Mouse (Mus musculus): Measurements from ENCODE around the gene Fsd1. TPM values are rescaled to one million over a fixed set of nuclear protein-coding genes. Genes with fewer than 3 reads are reported as not detected.

The Fsd1 gene
- total and polyA plus RNA-seq, 3 experiments = not detected

DNA sequence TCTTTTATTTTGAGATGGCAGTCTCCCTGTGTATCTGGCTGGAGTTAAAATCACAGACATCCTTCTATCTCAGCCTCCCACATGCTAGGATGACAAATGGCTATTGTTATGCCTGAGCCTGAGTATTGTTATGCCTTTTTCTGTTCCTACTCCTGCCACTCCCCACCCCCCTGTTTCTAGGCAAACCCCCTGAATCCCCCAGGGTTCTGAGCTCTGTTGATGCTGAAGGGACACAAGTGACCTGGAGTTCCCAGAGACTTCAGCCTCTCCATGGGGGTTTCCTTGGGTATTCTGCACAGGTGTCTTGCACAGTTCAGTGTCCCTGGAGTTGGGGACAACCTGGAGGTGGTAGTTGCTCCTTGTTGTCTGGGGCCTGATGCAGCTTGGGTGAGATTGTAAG, 34.3 kb upstream of the Fsd1 start:
- Histone ChIP-seq H3K79me2 (ENCODE audit: control insufficient read depth, insufficient read depth, low read length, poor library complexity) (no peaks in the 10 kb centered on the region), H3K4me1 (ENCODE audit: control insufficient read depth in 1 of 2, insufficient read depth in 2 of 2, low read length in 2 of 2) (no peaks in the 10 kb centered on the region), H3K27me3 (ENCODE audit: control insufficient read depth in 1 of 2, insufficient read depth in 2 of 2, low read length in 2 of 2) (peaks cover 0 to 2% of the 10 kb centered on the region in 2 experiments), H3K9ac (ENCODE audit: control insufficient read depth, low read depth, low read length, poor library complexity, severe bottlenecking) (no peak overlapping the region), H3K36me3 (ENCODE audit: control insufficient read depth in 1 of 2, insufficient read depth in 2 of 2, low read length in 2 of 2) (no peaks in the 10 kb centered on the region), H3K27ac (ENCODE audit: control insufficient read depth, low read depth, low read length) (no peak overlapping the region), H3K9me3 (replicated peaks; ENCODE audit: insufficient read depth, low read length) (no peaks in the 10 kb centered on the region), H3K4me3 (ENCODE audit: control insufficient read depth in 1 of 2, insufficient read depth in 1 of 2, low read depth in 2 of 2, low read length in 2 of 2) (no peak overlapping the region)
- no peak for TF ChIP-seq ELF1 (IDR thresholded peaks at IDR 0.05; ENCODE audit: low read depth, low read length)
- no peak for TF ChIP-seq RCOR1 (IDR thresholded peaks at IDR 0.05; ENCODE audit: low read depth, low read length)
- TF ChIP-seq GATA1 (IDR thresholded peaks at IDR 0.05; ENCODE audit: low read depth, low read length) = no peak
- no peak for DNase-seq (ENCODE audit: low read depth, low spot score)

DNA sequence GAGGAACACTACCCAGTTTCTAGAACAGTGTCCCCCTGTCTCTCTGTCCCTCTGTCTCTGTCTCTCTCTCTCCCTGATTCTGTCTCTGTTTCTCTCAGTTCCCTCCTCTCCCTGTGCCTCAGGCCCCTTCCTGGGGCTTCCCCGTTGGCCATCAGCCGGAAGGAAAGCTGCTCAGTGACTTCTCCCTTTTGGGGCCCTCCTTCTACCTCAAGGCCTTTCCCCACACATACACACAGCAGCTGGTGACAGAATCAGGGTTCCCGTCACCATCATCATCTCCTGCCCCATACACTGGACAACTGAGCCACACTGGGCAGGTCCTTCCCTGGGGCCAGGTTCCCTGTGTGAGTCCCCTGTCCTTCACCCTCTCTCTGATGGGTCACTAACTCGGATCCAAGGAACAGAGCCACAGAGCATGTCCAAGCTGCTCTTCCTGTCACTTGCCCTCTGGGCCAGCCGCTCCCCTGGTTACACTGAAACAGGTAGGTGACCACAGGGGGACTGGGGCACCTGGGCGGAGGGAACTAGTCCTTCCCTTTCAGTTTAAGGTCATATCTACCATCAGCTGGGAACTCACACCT, 33.8 kb upstream of the Fsd1 start, which contains the start of gene Ebi3:
Ebi3 (plus strand) TSS at position 194 of the 581 bp plus-strand sequence.
- Histone ChIP-seq H3K4me1 (ENCODE audit: control insufficient read depth in 1 of 2, insufficient read depth in 2 of 2, low read length in 2 of 2) (peaks cover 0 to 3% of the 10 kb centered on the region in 2 experiments; a peak in 2 of 4 replicates), H3K4me3 (ENCODE audit: control insufficient read depth in 1 of 2, insufficient read depth in 1 of 2, low read depth in 2 of 2, low read length in 2 of 2) (no peak within 1 kb of the TSS), H3K9ac (ENCODE audit: control insufficient read depth, low read depth, low read length, poor library complexity, severe bottlenecking) (no peak within 1 kb of the TSS), H3K79me2 (ENCODE audit: control insufficient read depth, insufficient read depth, low read length, poor library complexity) (no peaks in the 10 kb centered on the region), H3K9me3 (replicated peaks; ENCODE audit: insufficient read depth, low read length) (no peaks in the 10 kb centered on the region), H3K36me3 (ENCODE audit: control insufficient read depth in 1 of 2, insufficient read depth in 2 of 2, low read length in 2 of 2) (no peaks in the 10 kb centered on the region), H3K27ac (ENCODE audit: control insufficient read depth, low read depth, low read length) (no peak within 1 kb of the TSS), H3K27me3 (ENCODE audit: control insufficient read depth in 1 of 2, insufficient read depth in 2 of 2, low read length in 2 of 2) (peaks cover 0 to 2% of the 10 kb centered on the region in 2 experiments)
- TF ChIP-seq NELFE (IDR thresholded peaks at IDR 0.05; ENCODE audit: low read depth, low read length) = no peak
- TF ChIP-seq POLR2AphosphoS5 (IDR thresholded peaks at IDR 0.05; ENCODE audit: borderline replicate concordance, low read depth, low read length) = no peak
- no peak for TF ChIP-seq ETS1 (IDR thresholded peaks at IDR 0.05; ENCODE audit: low read depth, low read length)
- no peak for TF ChIP-seq MAFK (IDR thresholded peaks at IDR 0.05; ENCODE audit: borderline replicate concordance, low read depth, low read length)
- TF ChIP-seq ZC3H11A (IDR thresholded peaks at IDR 0.05; ENCODE audit: low read depth, low read length) = no peak
- no peak for TF ChIP-seq NRF1 (IDR thresholded peaks at IDR 0.05; ENCODE audit: insufficient read depth, low read depth, low read length, poor library complexity, severe bottlenecking)
- no peak for TF ChIP-seq KAT2A (conservative IDR thresholded peaks at IDR 0.05; ENCODE audit: low read depth, low read length)
- TF ChIP-seq EP300 (IDR thresholded peaks at IDR 0.05; ENCODE audit: low read depth in 1 of 2, low read length in 2 of 2) = no peak
- TF ChIP-seq ZNF384 (IDR thresholded peaks at IDR 0.05; ENCODE audit: low read depth, low read length) = no peak
- no peak for TF ChIP-seq ELF1 (IDR thresholded peaks at IDR 0.05; ENCODE audit: low read depth, low read length)
- DNase-seq (ENCODE audit: low read depth, low spot score) = no peak

DNA sequence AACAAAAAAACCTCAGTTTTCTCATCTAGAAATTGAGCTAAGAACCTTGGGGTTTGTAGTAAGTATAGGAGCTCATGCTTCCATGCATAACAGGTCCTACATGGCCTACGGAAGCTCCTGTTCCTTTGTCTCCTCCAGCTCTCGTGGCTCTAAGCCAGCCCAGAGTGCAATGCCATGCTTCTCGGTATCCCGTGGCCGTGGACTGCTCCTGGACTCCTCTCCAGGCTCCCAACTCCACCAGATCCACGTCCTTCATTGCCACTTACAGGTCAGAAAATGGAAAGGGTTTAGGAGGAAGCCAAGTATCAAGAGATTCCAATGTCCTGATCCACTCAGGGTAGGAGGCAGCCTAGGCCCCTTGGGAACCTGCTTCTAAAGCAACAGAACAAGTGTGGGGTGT, 32.6 kb upstream of the Fsd1 start:
- no peaks in the 10 kb centered on the region for H3K79me2 ChIP-seq (ENCODE audit: control insufficient read depth, insufficient read depth, low read length, poor library complexity)
- no peak overlapping the region for H3K4me3 ChIP-seq (ENCODE audit: control insufficient read depth in 1 of 2, insufficient read depth in 1 of 2, low read depth in 2 of 2, low read length in 2 of 2)
- H3K36me3 ChIP-seq (ENCODE audit: control insufficient read depth in 1 of 2, insufficient read depth in 2 of 2, low read length in 2 of 2) = no peaks in the 10 kb centered on the region; a peak in 1 of 4 replicates
- H3K9ac ChIP-seq (ENCODE audit: control insufficient read depth, low read depth, low read length, poor library complexity, severe bottlenecking) = no peak overlapping the region
- DNase-seq (ENCODE audit: low read depth, low spot score) = no peak
- H3K9me3 ChIP-seq (replicated peaks; ENCODE audit: insufficient read depth, low read length) = no peaks in the 10 kb centered on the region
- H3K27ac ChIP-seq (ENCODE audit: control insufficient read depth, low read depth, low read length) = no peak overlapping the region
- peaks cover 4 to 6% of the 10 kb centered on the region in 2 experiments; a peak in 3 of 4 replicates for H3K4me1 ChIP-seq (ENCODE audit: control insufficient read depth in 1 of 2, insufficient read depth in 2 of 2, low read length in 2 of 2)
- TF ChIP-seq NRF1 (IDR thresholded peaks at IDR 0.05; ENCODE audit: insufficient read depth, low read depth, low read length, poor library complexity, severe bottlenecking) (no peak), ZKSCAN1 (IDR thresholded peaks at IDR 0.05; ENCODE audit: low read depth, low read length) (no peak), ZC3H11A (IDR thresholded peaks at IDR 0.05; ENCODE audit: low read depth, low read length) (no peak)
- H3K27me3 ChIP-seq (ENCODE audit: control insufficient read depth in 1 of 2, insufficient read depth in 2 of 2, low read length in 2 of 2) = peaks cover 0 to 2% of the 10 kb centered on the region in 2 experiments
